ENCODE assay signal across 14 mouse cellular contexts in genomic region chr17:15174354-15174953, GRCm38 (mm10).
A peak's percentile ranks its signal among the peaks of the same experiment; 100 is the strongest.
DNase-seq lines count a peak whose midpoint lies in the region; ATAC-seq and TF ChIP-seq lines count a peak whose summit lies in the region.
"Had no signal": no experiment of that assay in that cellular context is flagged by ENCODE, and none has a peak within 500 bp of the region (broad histone marks: within the 10 kb centered on the region; RNA-seq: fewer than 3 reads in every experiment).

No protein-coding gene starts in this region.

- CTCF ChIA-PET in Patski (lab: Charles Lee), result interaction anchor here (1.1 to 1.2 kb wide), 3 partner anchors 21 to 25 kb away, joined by 3 read pairs; no protein-coding TSS in a partner anchor

- TF ChIP-seq CTCF in Patski (IDR thresholded peaks at IDR 0.05), result no peak

- POLR2A ChIA-PET in Patski (lab: Charles Lee), result no interaction called here

- H3K27me3 ChIP-seq in Patski, result peaks cover 2% of the 10 kb centered on the region
- H3K27me3 ChIP-seq: CH12.LX had no signal

- DNase-seq in Patski (ENCODE audit: low read depth, low spot score), result peak; percentile 12
- peak; percentile 67 for DNase-seq in kidney, adult 9 months
- DNase-seq in right cerebral cortex, adult 2 months (ENCODE audit: low spot score in 2 of 2), result no peak
- no peak for DNase-seq in adrenal gland, adult 2 months
- no peak for DNase-seq in adrenal gland, postnatal 36 days
- DNase-seq: cerebellum, adult 8-10 months; forebrain, postnatal 0 days; gastrocnemius, postnatal 14 days; lung, adult 18-20 months; right cerebral cortex, postnatal 4 days; thymus, postnatal 36 days had no signal

- in situ Hi-C loops in Patski (cut with MboI; ENCODE audit: low pct_unique_long_range_greater_than_20kb), result no loop called here

- peak; percentile 68 for ATAC-seq in Patski
- ATAC-seq in common myeloid progenitor, adult 5-6 weeks (replicated peaks; ENCODE audit: low read depth, poor library complexity, severe bottlenecking), result peak; percentile 93
- ATAC-seq in megakaryocyte, adult 5-6 weeks (ENCODE audit: poor library complexity, severe bottlenecking), result peak; percentile 76
- ATAC-seq: forebrain, postnatal 0 days had no signal

Comparison
In these comparisons a context has a peak if more than half of its experiments do, and no peak if none do; other contexts are left out.
1. DNase-seq: peak in Patski (single experiment) and kidney, adult 9 months (single experiment); none in right cerebral cortex, adult 2 months (0 of 2), adrenal gland, adult 2 months (single experiment) and adrenal gland, postnatal 36 days (0 of 2).
2. Peak in every context shown above with its lines, with median percentiles within 50 percentile points of each other: ATAC-seq.